Mouse (Mus musculus) brain, adult 2 months (tissue): ENCODE measurements around the gene Tead1.
"Not testable (repeated sequence)": the region's sequence is repeated elsewhere in the genome, so short reads cannot be mapped to it uniquely, and the experiment has no call there.

Experiments
- DNase-seq: peaks from one replicate; pipeline ENCODE4 v3.0.0; 2011; ENCODE audit warnings: low read depth, low spot score

Gene Tead1

GRCm38 (mm10) chr7:112918279-112918991 is 239.3 kb downstream of the Tead1 start:
- DNase-seq = peak; percentile 74

- DNase-seq = peak; percentile 91
Measured at GRCm38 (mm10) chr7:112919845-112920244, 240.7 kb downstream of the Tead1 start.

- no peak for DNase-seq
Measured at GRCm38 (mm10) chr7:112922801-112923200, 243.7 kb downstream of the Tead1 start.

GRCm38 (mm10) chr7:112923712-112924111 is 244.6 kb downstream of the Tead1 start:
- DNase-seq = no peak

DNA sequence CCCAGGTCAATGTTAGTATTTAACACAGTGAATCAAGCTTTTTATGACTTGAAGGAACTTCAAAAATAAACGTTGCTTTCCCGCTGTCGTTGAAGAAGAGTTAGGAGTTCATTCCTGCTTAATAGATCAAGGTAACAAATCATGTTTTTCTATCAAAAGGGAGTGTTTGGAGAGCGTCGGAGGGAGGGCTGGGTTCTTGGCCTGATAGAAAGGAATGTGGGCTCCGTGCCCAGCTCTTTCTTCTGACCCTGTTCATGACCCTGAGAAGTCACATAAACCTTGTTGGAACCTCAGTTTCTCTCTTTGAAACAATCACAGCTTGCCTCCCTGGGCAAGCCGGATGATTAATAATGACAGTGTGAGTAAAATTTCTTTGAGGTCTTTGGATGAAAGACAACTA is 251.6 kb downstream of the Tead1 start:
- DNase-seq = no peak

GRCm38 (mm10) chr7:112935876-112936275 is 256.8 kb downstream of the Tead1 start:
- DNase-seq = not testable (repeated sequence)

- no peak for DNase-seq
Measured at GRCm38 (mm10) chr7:112937089-112937488, 258.0 kb downstream of the Tead1 start.

DNA sequence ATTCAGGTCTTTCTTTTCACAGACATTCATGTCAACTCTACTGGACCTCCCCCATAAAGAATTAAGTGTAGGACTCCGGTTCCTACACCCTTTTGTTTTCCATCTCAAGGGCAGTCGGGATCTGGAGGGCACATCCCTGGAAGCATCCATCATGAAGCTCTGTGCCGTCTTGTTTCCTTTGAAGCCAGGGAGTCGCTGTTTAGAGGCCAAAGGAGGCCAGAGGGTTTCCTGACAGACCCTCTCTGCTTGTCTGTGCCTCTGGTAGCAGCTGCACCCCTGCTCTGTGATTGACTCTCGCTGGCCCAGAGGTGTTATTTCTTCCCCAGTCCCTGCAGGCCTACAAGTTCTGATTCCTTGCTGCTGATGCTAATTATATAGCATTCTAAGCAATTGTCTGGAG is 259.8 kb downstream of the Tead1 start:
- no peak for DNase-seq

- DNase-seq = no peak
Measured at GRCm38 (mm10) chr7:112942567-112942966, 263.4 kb downstream of the Tead1 start.

GRCm38 (mm10) chr7:112943056-112943455 is 263.9 kb downstream of the Tead1 start:
- no peak for DNase-seq

- no peak for DNase-seq
Measured at GRCm38 (mm10) chr7:112946706-112947105, 267.6 kb downstream of the Tead1 start.

DNA sequence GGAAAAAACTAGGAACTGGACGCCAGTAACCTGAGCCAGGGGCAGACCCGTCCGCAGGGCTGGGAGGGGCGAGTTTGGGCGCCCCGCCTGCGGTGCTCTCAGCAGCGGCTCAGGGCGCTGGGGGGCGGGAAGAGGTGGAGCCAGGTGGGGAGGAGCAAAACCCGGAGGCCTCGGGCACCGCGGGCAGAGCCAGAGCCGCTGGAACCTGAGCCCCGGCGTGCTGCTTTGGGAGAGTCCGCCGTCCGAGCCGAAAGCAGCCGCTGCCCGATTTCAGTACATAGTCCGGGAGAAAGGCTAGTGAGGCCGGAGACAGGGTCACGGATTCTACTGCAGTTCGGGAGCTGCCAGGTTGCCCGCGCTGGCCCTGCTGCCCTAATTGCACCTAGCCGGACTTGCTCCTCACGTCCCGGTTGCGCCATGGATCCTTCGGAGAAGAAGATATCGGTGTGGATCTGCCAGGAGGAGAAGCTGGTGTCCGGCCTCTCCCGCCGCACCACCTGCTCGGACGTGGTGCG is 274.7 kb downstream of the Tead1 start, which contains the start of gene Rassf10:
Rassf10 (plus strand) TSS at position 186 of the 515 bp plus-strand sequence.
- peak; percentile 19 for DNase-seq

DNA sequence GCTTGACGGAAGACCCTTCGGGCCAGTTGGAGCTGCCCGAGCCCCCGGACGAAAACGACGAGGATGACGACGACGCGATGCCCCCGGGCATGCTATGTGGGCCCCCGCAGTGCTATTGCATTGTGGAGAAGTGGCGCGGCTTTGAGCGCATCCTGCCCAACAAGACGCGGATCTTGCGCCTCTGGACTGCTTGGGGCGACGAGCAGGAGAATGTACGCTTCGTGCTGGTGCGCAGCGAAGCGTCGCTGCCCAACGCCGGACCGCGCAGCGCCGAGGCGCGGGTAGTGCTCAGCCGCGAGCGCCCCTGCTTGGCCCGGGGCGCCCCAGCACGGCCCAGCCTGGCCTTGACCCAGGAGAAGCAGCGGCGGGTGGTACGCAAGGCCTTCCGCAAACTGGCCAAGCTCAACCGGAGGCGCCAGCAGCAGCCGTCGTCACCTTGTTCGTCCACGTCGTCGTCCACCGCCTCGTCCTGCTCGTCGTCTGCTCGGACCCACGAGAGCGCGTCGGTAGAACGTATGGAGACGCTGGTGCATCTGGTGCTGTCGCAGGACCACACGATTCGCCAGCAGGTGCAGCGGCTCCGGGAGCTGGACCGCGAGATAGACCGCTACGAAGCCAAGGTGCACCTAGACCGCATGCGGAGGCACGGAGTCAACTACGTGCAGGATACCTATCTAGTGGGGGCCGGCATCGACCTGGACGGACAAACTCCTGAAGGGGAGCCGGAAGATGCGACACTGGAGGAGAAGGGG is 275.4 kb downstream of the Tead1 start:
- peak; percentile 9 for DNase-seq

GRCm38 (mm10) chr7:112955103-112955827 is 276.1 kb downstream of the Tead1 start:
- peak; percentile 14 for DNase-seq

GRCm38 (mm10) chr7:112955955-112956354 is 276.8 kb downstream of the Tead1 start:
- DNase-seq = no peak
